Mouse (Mus musculus) heart, adult 2 months (tissue): ENCODE data around the gene Aloxe3.

Experiments
- CTCF ChIP-seq: fragments of 200-600 bp; IDR thresholded peaks from 2 replicates; pipeline ENCODE4 v1.8.1; 2022; ENCODE audit warnings: antibody characterized with exemption, mild to moderate bottlenecking, moderate library complexity
- POLR2A ChIP-seq: fragments of 200-500 bp; IDR thresholded peaks from 2 replicates; pipeline ENCODE4 v1.6.1; 2011; ENCODE audit warnings: mild to moderate bottlenecking, low read depth, low read length, control low read depth; ENCODE audit not compliant: insufficient read depth

- TF ChIP-seq CTCF (no peak), POLR2A (no peak; the same call in 1 of the 2 replicates)
Measured at GRCm38 (mm10) chr11:69099177-69099914, 26.4 kb upstream of the Aloxe3 start.
